In genomic region chr12:34305453-34305852, GRCm38 (mm10) we compare ENCODE assay signal across 29 mouse cellular contexts.
DNase-seq lines count a peak whose midpoint lies in the region; ATAC-seq and TF ChIP-seq lines count a peak whose summit lies in the region.
"Had no signal": no experiment of that assay in that cellular context is flagged by ENCODE, and none has a peak within 500 bp of the region (broad histone marks: within the 10 kb centered on the region; RNA-seq: fewer than 3 reads in every experiment).

No protein-coding gene starts in this region.

- 0 out of 4 replicates have a peak overlapping the region, but pooled peaks have one; percentile 1 to 21 for H3K27ac ChIP-seq in heart, embryonic 14.5 days (replicated peaks in 1 of 2; ENCODE audit: control insufficient read depth in 1 of 2, insufficient read depth in 1 of 2, low read depth in 2 of 2, low read length in 2 of 2)
- H3K27ac ChIP-seq in stomach, embryonic 14.5 days (ENCODE audit: low read length): no peak overlapping the region
- no peak overlapping the region for H3K27ac ChIP-seq in stomach, postnatal 0 days (replicated peaks)
- H3K27ac ChIP-seq in stomach, embryonic 16.5 days (ENCODE audit: low read length): no peak overlapping the region
- H3K27ac ChIP-seq: forebrain, embryonic 15.5 days; hindbrain, embryonic 13.5 days; limb, embryonic 12.5 days; stomach, embryonic 15.5 days had no signal

- no peak for TF ChIP-seq EP300 in stomach, postnatal 0 days (optimal IDR thresholded peaks at IDR 0.05)

- H3K9ac ChIP-seq in heart, embryonic 14.5 days (ENCODE audit: low read length): no peak overlapping the region
- no peak overlapping the region for H3K9ac ChIP-seq in stomach, embryonic 14.5 days (replicated peaks; ENCODE audit: low read depth, low read length)
- H3K9ac ChIP-seq in stomach, postnatal 0 days (ENCODE audit: low read length): no peak overlapping the region
- no peak overlapping the region for H3K9ac ChIP-seq in stomach, embryonic 16.5 days (ENCODE audit: low read length)
- H3K9ac ChIP-seq: forebrain, embryonic 15.5 days; hindbrain, embryonic 13.5 days; limb, embryonic 12.5 days; stomach, embryonic 15.5 days had no signal

- H3K4me2 ChIP-seq in heart, embryonic 14.5 days (ENCODE audit: low read length): no peak overlapping the region
- H3K4me2 ChIP-seq in stomach, embryonic 14.5 days (replicated peaks; ENCODE audit: low read depth, low read length): no peak overlapping the region
- no peak overlapping the region for H3K4me2 ChIP-seq in stomach, postnatal 0 days (replicated peaks; ENCODE audit: low read depth)
- H3K4me2 ChIP-seq in stomach, embryonic 16.5 days (ENCODE audit: low read depth, low read length): no peak overlapping the region
- H3K4me2 ChIP-seq: forebrain, embryonic 15.5 days; hindbrain, embryonic 13.5 days; limb, embryonic 12.5 days; stomach, embryonic 15.5 days had no signal

- no peak for ATAC-seq in heart, embryonic 14.5 days (ENCODE audit: insufficient number of reproducible peaks, insufficient read depth, low FRiP score, low read depth)
- ATAC-seq in stomach, embryonic 14.5 days (ENCODE audit: insufficient number of reproducible peaks, insufficient read depth, low FRiP score, low read depth): peak; percentile 46; the same call in 1 of the 2 replicates
- no peak for ATAC-seq in stomach, postnatal 0 days (ENCODE audit: low FRiP score, low TSS enrichment)
- peak; percentile 33; the same call in 1 of the 2 replicates for ATAC-seq in stomach, embryonic 16.5 days (ENCODE audit: insufficient read depth, low FRiP score)
- no peak for ATAC-seq in activated CD4-positive, CD25-positive, alpha-beta regulatory T cell, adult 4 months
- ATAC-seq: forebrain, embryonic 15.5 days; Patski had no signal

- H3K27me3 ChIP-seq in heart, embryonic 14.5 days (ENCODE audit: control insufficient read depth, insufficient read depth, low read length): no peaks in the 10 kb centered on the region
- no peaks in the 10 kb centered on the region for H3K27me3 ChIP-seq in stomach, embryonic 14.5 days (ENCODE audit: control insufficient read depth, insufficient read depth, low read length)
- no peaks in the 10 kb centered on the region for H3K27me3 ChIP-seq in stomach, postnatal 0 days (ENCODE audit: control insufficient read depth, insufficient read depth, low read length)
- H3K27me3 ChIP-seq in stomach, embryonic 16.5 days (ENCODE audit: control insufficient read depth, insufficient read depth, low read length): no peaks in the 10 kb centered on the region
- H3K27me3 ChIP-seq: forebrain, embryonic 15.5 days; hindbrain, embryonic 13.5 days; limb, embryonic 12.5 days; megakaryocyte, embryonic 14.5 days; Patski; stomach, embryonic 15.5 days had no signal

- no peaks in the 10 kb centered on the region for H3K36me3 ChIP-seq in heart, embryonic 14.5 days (ENCODE audit: control insufficient read depth, insufficient read depth, low read length)
- no peaks in the 10 kb centered on the region for H3K36me3 ChIP-seq in stomach, embryonic 14.5 days (ENCODE audit: control insufficient read depth, insufficient read depth, low read length)
- H3K36me3 ChIP-seq in stomach, postnatal 0 days (ENCODE audit: control insufficient read depth, insufficient read depth, low read length): no peaks in the 10 kb centered on the region
- H3K36me3 ChIP-seq in stomach, embryonic 16.5 days (ENCODE audit: control insufficient read depth, insufficient read depth, low read length): no peaks in the 10 kb centered on the region
- H3K36me3 ChIP-seq: forebrain, embryonic 15.5 days; G1E; hindbrain, embryonic 13.5 days; limb, embryonic 12.5 days; stomach, embryonic 15.5 days had no signal

- no peak for DNase-seq in heart, adult 18-20 months
- no peak for DNase-seq in stomach, postnatal 0 days (ENCODE audit: low spot score)
- peak; percentile 21 for DNase-seq in embryo, embryonic 10 days (ENCODE audit: low spot score)
- DNase-seq in urinary bladder, adult 18-20 months (ENCODE audit: low spot score in 2 of 2): no peak
- DNase-seq: adrenal gland, postnatal 14 days; B cell, adult 2 months; cerebellum, adult 11 months; cerebellum, adult 9-10 months; cerebellum, postnatal 36 days; gastrocnemius, postnatal 25 days; heart, adult 11 months; kidney, adult 11 months; kidney, postnatal 14 days; lung, postnatal 4 days; midbrain, embryonic 14.5 days; right cerebral cortex, postnatal 14 days; thymus, adult 18-20 months; thymus, postnatal 36 days had no signal

- no peak for TF ChIP-seq CTCF in stomach, postnatal 0 days (IDR thresholded peaks at IDR 0.05; ENCODE audit: low read depth)

- no peaks in the 10 kb centered on the region for H3K9me3 ChIP-seq in heart, embryonic 14.5 days (ENCODE audit: control insufficient read depth, low read length)
- no peaks in the 10 kb centered on the region for H3K9me3 ChIP-seq in stomach, embryonic 14.5 days (ENCODE audit: control insufficient read depth, low read depth, low read length)
- H3K9me3 ChIP-seq in stomach, postnatal 0 days (ENCODE audit: control insufficient read depth, low read length): no peaks in the 10 kb centered on the region
- no peaks in the 10 kb centered on the region for H3K9me3 ChIP-seq in stomach, embryonic 16.5 days (replicated peaks; ENCODE audit: control insufficient read depth, low read length)
- H3K9me3 ChIP-seq: forebrain, embryonic 15.5 days; hindbrain, embryonic 13.5 days; limb, embryonic 12.5 days; megakaryocyte, embryonic 14.5 days; stomach, embryonic 15.5 days had no signal

- 32% methylated on average over 3 of the region's 3 CpGs for WGBS in heart, embryonic 14.5 days
- 49% methylated on average over 3 of the region's 3 CpGs for WGBS in stomach, embryonic 14.5 days
- WGBS in stomach, postnatal 0 days: 48% methylated on average over 3 of the region's 3 CpGs
- 57% methylated on average over 3 of the region's 3 CpGs for WGBS in stomach, embryonic 16.5 days

- H3K4me1 ChIP-seq in heart, embryonic 14.5 days (ENCODE audit: control insufficient read depth in 2 of 2, insufficient read depth in 2 of 2, low read length in 2 of 2): peaks cover 2 to 12% of the 10 kb centered on the region in 2 experiments; a peak in 3 of 4 replicates
- no peaks in the 10 kb centered on the region for H3K4me1 ChIP-seq in stomach, embryonic 14.5 days (ENCODE audit: control insufficient read depth, insufficient read depth, low read length)
- H3K4me1 ChIP-seq in stomach, postnatal 0 days (replicated peaks; ENCODE audit: control insufficient read depth, insufficient read depth): no peaks in the 10 kb centered on the region
- H3K4me1 ChIP-seq in stomach, embryonic 16.5 days (ENCODE audit: control insufficient read depth, insufficient read depth, low read length): no peaks in the 10 kb centered on the region
- H3K4me1 ChIP-seq: forebrain, embryonic 15.5 days; hindbrain, embryonic 13.5 days; limb, embryonic 12.5 days; megakaryocyte, embryonic 14.5 days; stomach, embryonic 15.5 days had no signal

- no peak overlapping the region for H3K4me3 ChIP-seq in heart, embryonic 14.5 days (ENCODE audit: control insufficient read depth in 1 of 2, insufficient read depth in 1 of 2, low read depth in 1 of 2, low read length in 2 of 2)
- no peak overlapping the region for H3K4me3 ChIP-seq in stomach, embryonic 14.5 days (ENCODE audit: low read depth, low read length)
- no peak overlapping the region for H3K4me3 ChIP-seq in stomach, postnatal 0 days (ENCODE audit: low read depth, low read length)
- no peak overlapping the region for H3K4me3 ChIP-seq in stomach, embryonic 16.5 days (replicated peaks; ENCODE audit: low read length)
- H3K4me3 ChIP-seq: forebrain, embryonic 15.5 days; hindbrain, embryonic 13.5 days; limb, embryonic 12.5 days; megakaryocyte, embryonic 14.5 days; stomach, embryonic 15.5 days had no signal

Comparison
In these comparisons a context has a peak if more than half of its experiments do, and no peak if none do; other contexts are left out.
1. ATAC-seq: peak in stomach, embryonic 14.5 days (single experiment) and stomach, embryonic 16.5 days (single experiment); none in heart, embryonic 14.5 days (single experiment), stomach, postnatal 0 days (single experiment) and activated CD4-positive, CD25-positive, alpha-beta regulatory T cell, adult 4 months (single experiment).
2. H3K27ac ChIP-seq: peak in heart, embryonic 14.5 days (2 of 2); none in stomach, embryonic 14.5 days (single experiment), stomach, postnatal 0 days (single experiment) and stomach, embryonic 16.5 days (single experiment).